Mouse (Mus musculus) embryonic fibroblast, embryonic 13.5 days (primary cell): ENCODE measurements around the gene Rab4b.

Source experiments
- CTCF ChIP-seq: IDR thresholded peaks from 2 replicates; pipeline ENCODE4 v1.5.1; 2011; ENCODE audit warnings: mild to moderate bottlenecking, control low read depth, low read length, moderate library complexity, borderline replicate concordance; ENCODE audit not compliant: insufficient read depth
- POLR2A ChIP-seq: IDR thresholded peaks from 2 replicates; pipeline ENCODE4 v1.6.1; 2011; ENCODE audit warnings: low read depth, mild to moderate bottlenecking, control low read depth, low read length, moderate library complexity

GRCm38 (mm10) chr7:27193731-27194130 lies 15.0 kb upstream of the Rab4b start:
- no peak for TF ChIP-seq CTCF
- no peak for TF ChIP-seq POLR2A
